Mouse (Mus musculus): ENCODE measurements at regions not wholly inside any gene's neighbourhood (a gene's known extent, or its start where the extent isn't known, plus 50 kb on each side); places are given as distances from the start of the nearest gene placed in this dataset.

DNA sequence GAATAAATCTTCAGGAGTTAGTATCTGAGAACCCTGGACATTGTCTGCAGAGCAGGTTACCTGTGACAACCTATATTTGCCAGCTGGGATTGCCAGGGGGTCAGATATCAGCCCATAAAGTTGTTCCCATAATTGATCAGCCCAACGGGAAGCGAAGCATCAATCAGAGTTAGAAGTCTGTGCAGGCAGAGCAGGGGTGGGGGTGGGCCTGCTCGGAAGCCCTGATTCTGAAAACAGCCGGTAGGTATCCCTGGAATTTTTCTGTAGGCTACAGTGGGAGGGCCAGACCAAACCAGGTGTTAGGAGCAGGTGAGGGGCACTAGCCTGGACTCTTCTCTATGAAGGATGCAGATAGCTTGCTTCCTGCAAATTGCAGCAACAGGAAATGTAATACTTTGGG is 427.2 kb downstream of the Wdr11 start:
- TF ChIP-seq MAFK (IDR thresholded peaks at IDR 0.05; ENCODE audit: insufficient read depth, low read depth, low read length) (no peak), CHD2 (IDR thresholded peaks at IDR 0.05; ENCODE audit: low read depth, low read length) (no peak), ZNF384 (IDR thresholded peaks at IDR 0.05; ENCODE audit: low read depth, low read length) (no peak)

Measured in ES-E14 (cell line).